Mouse (Mus musculus) lung, embryonic 14.5 days (tissue): Measurements from ENCODE around the gene Insig2. TPM values are rescaled to one million over a fixed set of nuclear protein-coding genes. Genes with fewer than 3 reads are reported as not detected.

ENCODE experiments used
- ATAC-seq: fragments of 200-750 bp; cut with Nextera tagmentation; 2 replicates; pipeline ENCODE4 v1.8.0; 2017; ENCODE audit warnings: mild to moderate bottlenecking, moderate TSS enrichment, moderate library complexity; ENCODE audit not compliant: insufficient read depth
- DNase-seq: peaks from one replicate; pipeline ENCODE4 v3.0.0-alpha.2; 2015
- H3K27ac ChIP-seq: fragments of 300-500 bp; sonication (generic); 2 replicates; pipeline ENCODE4 v1.5.1; 2014; ENCODE audit warnings: low read depth, mild to moderate bottlenecking, moderate library complexity
- H3K27me3 ChIP-seq: fragments of 300-500 bp; sonication (generic); 2 replicates; pipeline ENCODE4 v1.6.1; 2014; ENCODE audit warnings: low read length, control low read depth; ENCODE audit not compliant: insufficient read depth
- H3K36me3 ChIP-seq: fragments of 300-500 bp; sonication (generic); 2 replicates; pipeline ENCODE4 v1.6.1; 2014; ENCODE audit warnings: control low read depth; ENCODE audit not compliant: insufficient read depth
- H3K4me1 ChIP-seq: fragments of 300-500 bp; sonication (generic); 2 replicates; pipeline ENCODE4 v1.6.1; 2014; ENCODE audit warnings: antibody characterized with exemption, control low read depth; ENCODE audit not compliant: insufficient read depth
- H3K4me2 ChIP-seq: fragments of 300-500 bp; sonication (generic); 2 replicates; pipeline ENCODE4 v1.6.1; 2014; ENCODE audit warnings: mild to moderate bottlenecking
- H3K4me3 ChIP-seq: fragments of 300-500 bp; sonication (generic); 2 replicates; pipeline ENCODE4 v1.5.1; 2014; ENCODE audit warnings: low read depth, low read length
- H3K9ac ChIP-seq: fragments of 300-500 bp; sonication (generic); 2 replicates; pipeline ENCODE4 v1.6.1; 2014
- H3K9me3 ChIP-seq: fragments of 300-500 bp; sonication (generic); 2 replicates; pipeline ENCODE4 v1.6.1; 2016; ENCODE audit warnings: low read depth, low read length, control low read depth
- CTCF ChIP-seq: IDR thresholded peaks from 2 replicates; pipeline ENCODE4 v1.5.1; 2016; ENCODE audit warnings: antibody characterized with exemption, low read depth
- WGBS: fragments of 180-500 bp; shearing (Covaris S2); extraction: QIAGEN DNeasy Blood & Tissue Kit; methylation state at CpG from one replicate; pipeline ENCODE4 v1.1.7; 2014; 5-methylcytosine and 5-hydroxymethylcytosine counted together
- polyA plus RNA-seq: library from polyadenylated mRNA; unstranded; fragments of >200 nt; fragmentation: Nextera tagmentation; extraction: Ambion mirVana; gene quantifications from 2 replicates; pipeline ENCODE4 v1.2.1, GENCODE M21; 2014

The Insig2 gene
- polyA plus RNA-seq, 1 experiment from 2014 or later = 18.4 TPM

DNA sequence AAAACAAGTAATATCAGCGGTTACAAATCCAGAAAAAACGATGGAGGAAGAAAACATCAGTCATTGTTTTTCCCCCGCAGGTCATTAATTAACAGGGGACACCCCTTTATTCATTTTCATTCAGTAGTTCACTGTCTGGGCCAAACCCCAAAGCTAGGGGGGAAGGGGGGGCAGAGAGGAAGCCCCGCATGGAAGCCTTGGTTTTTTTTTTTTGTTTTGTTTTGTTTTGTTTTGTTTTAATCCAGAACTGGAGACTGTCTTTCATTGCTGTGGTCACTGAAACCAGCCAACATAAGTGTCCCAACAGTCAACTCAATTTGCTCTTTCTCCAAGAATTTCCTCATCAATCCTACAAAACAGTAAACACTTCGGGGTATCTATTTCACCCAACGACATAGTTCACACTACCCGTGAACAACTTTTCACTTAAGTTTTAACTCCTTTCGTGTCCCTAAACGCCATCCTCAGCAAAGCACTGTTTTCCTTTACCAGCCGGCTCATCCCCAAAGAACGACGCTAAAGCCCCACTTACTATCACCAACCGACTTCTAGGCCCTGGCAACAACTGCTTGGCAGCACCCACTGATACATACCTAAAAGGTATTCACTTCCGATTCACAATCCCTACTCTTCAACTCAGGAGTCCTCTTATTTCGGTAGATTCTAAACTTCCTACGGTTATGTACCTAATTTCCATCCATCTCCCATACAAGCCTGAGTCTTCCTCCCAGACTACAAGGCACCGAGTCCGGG lies 5.6 kb downstream of the Insig2 start:
- Histone ChIP-seq H3K4me1 (no peaks in the 10 kb centered on the region), H3K27ac (peak overlapping the region; percentile 87; the same call in 1 of the 2 replicates), H3K9ac (peak overlapping the region; percentile 77), H3K9me3 (no peaks in the 10 kb centered on the region), H3K27me3 (no peaks in the 10 kb centered on the region), H3K4me3 (peak overlapping the region; percentile 84), H3K36me3 (no peaks in the 10 kb centered on the region), H3K4me2 (peak overlapping the region; percentile 88)
- DNase-seq (peak; percentile 3), ATAC-seq (no peak)
- TF ChIP-seq CTCF = no peak
- WGBS = 21% methylated on average over 18 of the region's 18 CpGs

GRCm38 (mm10) chr1:121323501-121323900 lies 8.9 kb downstream of the Insig2 start:
- no peak overlapping the region for H3K4me3 ChIP-seq
- H3K9me3 ChIP-seq = no peaks in the 10 kb centered on the region
- ATAC-seq (no peak), DNase-seq (peak; percentile 36)
- H3K4me1 ChIP-seq = no peaks in the 10 kb centered on the region
- no peaks in the 10 kb centered on the region for H3K36me3 ChIP-seq
- H3K27ac ChIP-seq = no peak overlapping the region
- no peak overlapping the region for H3K9ac ChIP-seq
- TF ChIP-seq CTCF = no peak
- 33% methylated on average over 4 of the region's 4 CpGs for WGBS
- H3K27me3 ChIP-seq = no peaks in the 10 kb centered on the region
- H3K4me2 ChIP-seq = no peak overlapping the region

DNA sequence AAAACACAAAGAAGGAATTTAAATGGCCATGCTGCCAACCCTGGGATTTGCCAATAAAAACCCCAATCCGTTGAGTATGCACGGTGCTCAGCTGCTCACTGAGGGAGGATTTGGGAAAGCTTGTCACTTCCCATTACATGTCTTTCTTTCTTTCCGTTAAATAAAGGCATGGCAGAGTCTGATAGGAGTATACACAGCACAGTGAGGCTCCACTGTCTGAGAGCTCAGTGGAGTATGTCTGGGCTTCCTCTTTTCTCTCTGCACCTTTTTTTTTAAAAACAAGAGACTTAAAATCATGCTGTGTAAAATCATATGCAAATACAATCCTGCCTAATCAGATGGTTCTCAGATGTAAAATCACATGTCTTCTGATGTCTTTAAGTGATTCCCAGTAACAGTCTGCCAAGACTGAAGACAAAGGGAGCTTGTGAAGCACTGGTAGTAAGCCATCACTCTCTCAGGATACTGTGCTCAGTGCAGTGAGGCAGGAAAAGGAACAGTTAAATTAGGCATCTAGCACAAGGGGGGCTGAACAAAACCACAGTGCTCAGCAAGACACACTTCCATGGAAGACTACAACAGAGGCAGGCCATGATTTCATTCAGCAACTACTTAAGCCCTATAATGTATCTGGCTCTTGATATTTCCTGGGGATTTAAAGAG lies 17.5 kb downstream of the Insig2 start:
- 73% methylated on average over 3 of the region's 3 CpGs for WGBS
- ATAC-seq = no peak
- no peak for DNase-seq
- Histone ChIP-seq H3K27ac (no peak overlapping the region), H3K4me1 (no peaks in the 10 kb centered on the region), H3K4me2 (no peak overlapping the region), H3K27me3 (no peaks in the 10 kb centered on the region), H3K4me3 (no peak overlapping the region), H3K36me3 (peaks cover 19% of the 10 kb centered on the region; the same call in 1 of the 2 replicates), H3K9me3 (no peaks in the 10 kb centered on the region), H3K9ac (no peak overlapping the region)
- no peak for TF ChIP-seq CTCF

GRCm38 (mm10) chr1:121313181-121313580 lies 19.2 kb downstream of the Insig2 start:
- DNase-seq = no peak
- ATAC-seq = no peak
- H3K27me3 ChIP-seq = no peaks in the 10 kb centered on the region
- H3K27ac ChIP-seq = no peak overlapping the region
- no peak overlapping the region for H3K4me2 ChIP-seq
- H3K9ac ChIP-seq = no peak overlapping the region
- no peak for TF ChIP-seq CTCF
- H3K4me3 ChIP-seq = no peak overlapping the region
- H3K4me1 ChIP-seq = no peaks in the 10 kb centered on the region
- 73% methylated on average over 1 of the region's 1 CpGs for WGBS
- peaks cover 19% of the 10 kb centered on the region; the same call in 1 of the 2 replicates for H3K36me3 ChIP-seq
- no peaks in the 10 kb centered on the region for H3K9me3 ChIP-seq

DNA sequence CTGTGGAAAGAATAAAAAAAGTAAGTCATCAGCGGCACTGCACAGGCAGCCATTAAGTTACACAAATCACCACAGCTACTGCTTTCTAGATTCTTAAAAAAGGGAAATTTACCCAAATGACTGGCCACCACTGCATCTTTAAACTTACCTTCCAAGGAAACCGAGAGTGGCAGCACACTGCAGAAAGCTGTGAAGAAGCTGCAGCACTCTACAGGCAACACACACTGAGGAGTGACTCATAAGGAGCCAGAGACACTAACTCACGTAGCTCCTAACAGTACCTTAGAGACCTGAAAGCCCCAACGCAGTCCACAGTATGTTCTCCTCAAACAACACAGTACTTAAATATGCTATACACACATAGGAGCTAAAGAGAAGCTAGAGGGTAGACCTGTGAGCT lies 20.1 kb downstream of the Insig2 start:
- ATAC-seq (no peak), DNase-seq (no peak)
- no peaks in the 10 kb centered on the region for H3K4me1 ChIP-seq
- no peak overlapping the region for H3K9ac ChIP-seq
- H3K27ac ChIP-seq = no peak overlapping the region
- H3K36me3 ChIP-seq = peaks cover 19% of the 10 kb centered on the region; the same call in 1 of the 2 replicates
- H3K27me3 ChIP-seq = no peaks in the 10 kb centered on the region
- TF ChIP-seq CTCF = no peak
- no peak overlapping the region for H3K4me3 ChIP-seq
- 81% methylated on average over 4 of the region's 4 CpGs for WGBS
- H3K9me3 ChIP-seq = no peaks in the 10 kb centered on the region
- no peak overlapping the region for H3K4me2 ChIP-seq

DNA sequence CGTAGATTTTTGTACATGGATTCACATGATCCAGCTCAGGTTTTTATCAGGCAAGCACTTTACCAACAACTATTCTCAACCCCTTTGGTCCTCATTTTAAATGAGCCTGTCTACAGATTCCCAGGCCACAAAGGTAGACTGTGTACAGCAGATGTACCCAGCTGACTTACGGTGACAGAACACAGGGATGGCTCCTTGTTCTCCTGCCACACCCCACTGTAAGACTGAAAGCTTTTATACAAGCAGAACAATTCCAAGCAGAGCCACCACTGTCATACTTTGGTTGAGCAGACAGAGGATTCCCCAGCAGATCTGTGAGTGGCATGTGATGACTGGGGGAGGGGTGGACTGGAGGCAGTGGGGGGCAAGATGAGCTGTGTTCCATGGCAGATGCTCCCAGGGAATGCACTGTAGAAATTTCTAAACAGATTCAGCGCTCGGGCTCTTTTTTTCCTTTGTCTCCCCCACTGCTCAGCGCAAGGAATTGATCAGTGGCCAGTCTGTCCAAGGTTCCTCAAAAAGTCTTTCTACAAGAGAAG lies 35.6 kb downstream of the Insig2 start:
- Histone ChIP-seq H3K27me3 (no peaks in the 10 kb centered on the region), H3K4me3 (no peak overlapping the region), H3K4me2 (no peak overlapping the region), H3K4me1 (no peaks in the 10 kb centered on the region), H3K27ac (no peak overlapping the region), H3K36me3 (no peaks in the 10 kb centered on the region), H3K9ac (no peak overlapping the region), H3K9me3 (no peaks in the 10 kb centered on the region)
- DNase-seq (no peak), ATAC-seq (no peak)
- 81% methylated on average over 5 of the region's 5 CpGs for WGBS
- no peak for TF ChIP-seq CTCF

- Histone ChIP-seq H3K4me3 (no peak overlapping the region), H3K27me3 (no peaks in the 10 kb centered on the region), H3K9me3 (no peaks in the 10 kb centered on the region), H3K36me3 (no peaks in the 10 kb centered on the region), H3K27ac (no peak overlapping the region), H3K4me1 (no peaks in the 10 kb centered on the region), H3K9ac (no peak overlapping the region), H3K4me2 (no peak overlapping the region)
- DNase-seq (no peak), ATAC-seq (no peak)
- TF ChIP-seq CTCF = no peak
- WGBS = 54% methylated on average over 3 of the region's 3 CpGs
Measured at GRCm38 (mm10) chr1:121293571-121293970, 38.8 kb downstream of the Insig2 start.
